Mouse (Mus musculus): ENCODE data around the gene Adamts9.

Gene Adamts9

GRCm38 (mm10) chr6:92924536-92924935 is 18.8 kb downstream of the Adamts9 start:
- DNase-seq (ENCODE audit: low read depth, low spot score), result peak; percentile 38

- DNase-seq (ENCODE audit: low read depth, low spot score), result no peak
Observed at GRCm38 (mm10) chr6:92921843-92922242, 21.4 kb downstream of the Adamts9 start.

- peak; percentile 26 for DNase-seq (ENCODE audit: low read depth, low spot score)
Observed at GRCm38 (mm10) chr6:92920938-92921689, 22.2 kb downstream of the Adamts9 start.

GRCm38 (mm10) chr6:92910611-92911010 is 32.7 kb downstream of the Adamts9 start:
- no peak for DNase-seq (ENCODE audit: low read depth, low spot score)

GRCm38 (mm10) chr6:92909361-92909760 is 33.9 kb downstream of the Adamts9 start:
- peak; percentile 56 for DNase-seq (ENCODE audit: low read depth, low spot score)

GRCm38 (mm10) chr6:92905922-92906321 is 37.4 kb downstream of the Adamts9 start:
- peak; percentile 31 for DNase-seq (ENCODE audit: low read depth, low spot score)

- DNase-seq (ENCODE audit: low read depth, low spot score), result no peak
Observed at GRCm38 (mm10) chr6:92904491-92904890, 38.8 kb downstream of the Adamts9 start.

- no peak for DNase-seq (ENCODE audit: low read depth, low spot score)
Observed at GRCm38 (mm10) chr6:92904037-92904436, 39.3 kb downstream of the Adamts9 start.

- no peak for DNase-seq (ENCODE audit: low read depth, low spot score)
Observed at GRCm38 (mm10) chr6:92891535-92891934, 51.8 kb downstream of the Adamts9 start.

GRCm38 (mm10) chr6:92883131-92883900 is 60.0 kb downstream of the Adamts9 start:
- DNase-seq (ENCODE audit: low read depth, low spot score), result no peak

- DNase-seq (ENCODE audit: low read depth, low spot score), result no peak
Observed at GRCm38 (mm10) chr6:92882446-92882845, 60.8 kb downstream of the Adamts9 start.

GRCm38 (mm10) chr6:92879700-92880265 is 63.5 kb downstream of the Adamts9 start:
- DNase-seq (ENCODE audit: low read depth, low spot score), result no peak

- no peak for DNase-seq (ENCODE audit: low read depth, low spot score)
Observed at GRCm38 (mm10) chr6:92878771-92879170, 64.5 kb downstream of the Adamts9 start.

GRCm38 (mm10) chr6:92877236-92877635 is 66.1 kb downstream of the Adamts9 start:
- no peak for DNase-seq (ENCODE audit: low read depth, low spot score)

- no peak for DNase-seq (ENCODE audit: low read depth, low spot score)
Observed at GRCm38 (mm10) chr6:92876121-92876520, 67.2 kb downstream of the Adamts9 start.

- DNase-seq (ENCODE audit: low read depth, low spot score), result no peak
Observed at GRCm38 (mm10) chr6:92875340-92875739, 68.0 kb downstream of the Adamts9 start.

GRCm38 (mm10) chr6:92874854-92875253 is 68.4 kb downstream of the Adamts9 start:
- no peak for DNase-seq (ENCODE audit: low read depth, low spot score)

GRCm38 (mm10) chr6:92872766-92873165 is 70.5 kb downstream of the Adamts9 start:
- DNase-seq (ENCODE audit: low read depth, low spot score), result no peak

- DNase-seq (ENCODE audit: low read depth, low spot score), result no peak
Observed at GRCm38 (mm10) chr6:92871813-92872212, 71.5 kb downstream of the Adamts9 start.

- DNase-seq (ENCODE audit: low read depth, low spot score), result peak; percentile 24
Observed at GRCm38 (mm10) chr6:92869582-92870219, 73.6 kb downstream of the Adamts9 start.

GRCm38 (mm10) chr6:92869089-92869581 is 74.2 kb downstream of the Adamts9 start, which contains the start of gene Gm15737:
Gm15737 (plus strand) TSS chr6:92869357.
- no peak for DNase-seq (ENCODE audit: low read depth, low spot score)

- DNase-seq (ENCODE audit: low read depth, low spot score), result no peak
Observed at GRCm38 (mm10) chr6:92862599-92862998, 80.7 kb downstream of the Adamts9 start.
